Mouse (Mus musculus): Measurements from ENCODE around the gene Zyg11a.

Gene Zyg11a

DNA sequence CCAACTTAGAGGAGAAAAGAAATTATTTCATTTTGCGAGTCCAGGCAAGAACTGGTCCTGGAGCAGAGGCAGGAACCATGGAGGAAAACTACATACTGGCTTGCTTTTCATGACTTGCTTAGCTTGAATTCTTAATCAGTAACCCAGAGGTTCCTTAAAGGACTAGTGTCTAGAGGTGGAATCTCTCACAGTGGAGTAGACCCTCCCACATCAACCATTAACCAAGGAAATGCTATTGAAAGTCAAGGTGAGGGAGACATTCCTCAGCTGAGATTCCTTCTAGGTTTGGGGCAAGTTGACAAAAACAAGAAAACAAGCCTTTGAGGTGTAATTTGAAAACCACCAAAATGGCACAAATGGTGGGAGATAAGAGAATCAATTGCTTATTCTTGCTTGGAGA lies 73.0 kb downstream of the Zyg11a start, which contains the start of gene Scp2:
Scp2 (minus strand) TSS at position 119 of the 400 bp plus-strand sequence.
- in situ Hi-C loops (cut with MboI, MseI), result loop anchor here (5.0 kb wide), 1 partner anchor 32 kb away; no protein-coding TSS in a partner anchor

DNA sequence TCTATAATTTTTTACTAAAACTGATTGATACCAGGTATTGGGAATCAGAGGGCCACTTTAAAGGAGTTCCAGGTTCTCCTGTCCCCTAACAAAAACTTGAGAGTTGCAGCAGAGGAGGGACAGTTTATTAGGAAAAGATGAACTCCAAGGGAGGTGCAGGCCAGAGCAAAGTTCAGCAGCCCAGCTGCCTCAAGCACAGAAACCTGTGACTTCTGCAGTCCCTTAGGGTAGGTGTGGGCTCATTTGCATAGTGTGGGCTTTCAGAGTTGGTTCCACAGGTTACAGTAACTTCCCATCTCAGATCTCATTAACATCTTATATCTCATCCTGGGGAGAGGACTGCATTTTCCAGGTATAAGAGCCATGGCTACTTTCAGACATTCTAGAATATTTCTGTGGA lies 74.1 kb downstream of the Zyg11a start:
- in situ Hi-C loops (cut with MboI, MseI), result loop anchor here (5.0 kb wide), 1 partner anchor 34 kb away; no protein-coding TSS in a partner anchor

DNA sequence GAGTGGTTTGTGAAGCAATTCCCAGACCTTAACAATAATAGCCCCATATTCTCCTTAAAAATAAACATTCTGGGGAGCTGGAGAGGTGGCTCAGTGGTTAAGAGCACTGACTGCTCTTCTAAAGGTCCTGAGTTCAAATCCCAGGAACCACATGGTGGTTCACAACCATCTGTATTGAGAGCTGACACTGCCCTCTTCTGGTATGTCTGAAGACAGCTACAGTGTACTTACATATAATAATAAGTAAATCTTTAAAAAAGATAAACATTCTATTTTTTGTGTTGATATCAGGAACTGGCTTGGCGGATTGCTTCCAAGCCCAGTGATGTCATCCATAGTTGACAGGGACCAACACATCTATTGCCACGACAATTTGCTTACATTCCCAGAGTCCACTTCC lies 74.7 kb downstream of the Zyg11a start:
- in situ Hi-C loops (cut with MboI, MseI), result loop anchor here (5.0 kb wide), 1 partner anchor 34 kb away; no protein-coding TSS in a partner anchor

DNA sequence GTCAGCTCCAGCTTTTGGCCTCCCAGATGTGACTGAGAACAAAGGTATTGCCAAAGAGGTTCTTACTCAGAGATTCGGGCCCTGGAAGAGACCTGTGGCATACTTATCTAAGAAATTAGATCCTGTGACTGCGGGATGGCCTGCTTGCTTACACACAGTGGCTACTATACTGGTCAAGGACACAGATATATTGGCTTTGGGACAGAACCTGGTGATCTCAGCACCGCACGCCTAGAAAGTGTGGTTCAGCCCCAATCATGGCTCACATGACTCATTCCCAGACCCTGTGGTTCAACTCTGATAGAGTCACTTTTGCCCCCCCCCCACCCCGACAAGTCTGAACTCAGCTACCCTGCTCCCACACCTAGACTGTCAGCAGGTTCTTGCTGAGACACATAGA lies 80.9 kb downstream of the Zyg11a start:
- in situ Hi-C loops (cut with MboI, MseI), result no loop called here
